Mouse (Mus musculus): ENCODE results near the gene Doc2g.

The Doc2g gene

DNA sequence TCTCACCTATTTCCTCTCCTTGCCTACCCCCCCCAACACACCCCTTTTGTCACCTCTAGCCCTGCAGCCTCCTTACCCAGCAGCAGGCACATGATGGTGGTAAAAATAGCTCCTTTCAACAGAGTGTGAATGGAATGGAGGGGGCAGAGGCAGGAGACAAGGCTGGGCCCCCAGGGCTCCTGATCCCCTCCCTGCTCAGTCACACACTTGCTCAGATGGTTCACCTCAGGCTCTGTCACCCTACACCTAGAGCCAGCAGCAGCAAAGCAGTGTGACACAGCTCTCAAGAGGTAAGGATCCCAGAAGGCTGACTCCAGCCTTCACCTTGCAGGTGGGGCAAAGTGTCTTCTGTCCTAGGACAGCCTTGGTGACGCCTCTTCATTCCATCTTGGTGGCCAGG lies at the start of gene Doc2g:
Gene Doc2g (plus strand): TSS at position 202 of the 400 bp plus-strand sequence.
- CTCF ChIA-PET: interaction anchor here (0.6 to 2.5 kb wide), 8 partner anchors 8 to 234 kb away, joined by 3 to 10 read pairs (median 4); partner anchors contain the start of gene Ndufv1 (in 2 of the 4)
- POLR2A ChIA-PET: interaction anchor here in 3 of 4 experiments (0.6 to 9.8 kb wide), 20 partner anchors 9 to 679 kb away, joined by 3 to 137 read pairs (median 4); partner anchors contain the start of genes Ndufv1 (in 3 of the 3), Gstp2 (in 2 of the 3) and Cdk2ap2 (in 1 of the 3)

- ChIA-PET POLR2A (interaction anchor here in 3 of 4 experiments (0.6 to 1.4 kb wide), 6 partner anchors 12 to 1655 kb away, joined by 3 to 4 read pairs (median 4); partner anchors contain the start of genes Ndufs8 (in 1 of the 3) and Ndufv1 (in 1 of the 3)), CTCF (interaction anchor here (0.6 to 1.8 kb wide), 10 partner anchors 8 to 384 kb away, joined by 3 to 12 read pairs (median 4); partner anchors contain the start of genes Gm49405 (in 1 of the 4), Nudt8 (in 1 of the 4) and Tbx10 (in 1 of the 4))
Observed at GRCm38 (mm10) chr19:3955033-3955432, 48.1 kb upstream of the Doc2g start.

DNA sequence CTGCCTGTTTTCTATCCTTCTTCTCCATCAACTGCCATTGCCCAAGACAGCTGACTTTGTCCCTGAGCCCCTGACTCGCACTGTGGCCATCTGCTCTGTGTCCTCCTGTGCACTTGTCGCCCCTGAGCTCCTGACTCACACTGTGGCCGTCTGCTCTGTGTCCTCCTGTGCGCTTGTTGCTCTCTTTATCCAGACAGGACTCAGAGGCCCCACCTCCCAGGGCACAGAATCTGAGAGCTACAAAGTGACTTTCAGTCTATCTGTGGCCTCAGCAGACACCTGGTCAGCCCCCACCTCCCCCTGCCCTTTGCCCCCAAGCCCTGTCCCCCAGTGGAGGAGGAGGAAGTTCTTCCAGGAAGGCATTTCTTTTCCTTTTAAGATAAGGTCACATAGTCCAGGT lies 47.3 kb upstream of the Doc2g start:
- POLR2A ChIA-PET: interaction anchor here in 3 of 4 experiments (0.6 to 1.4 kb wide), 6 partner anchors 9 to 244 kb away, joined by 3 to 7 read pairs (median 4); partner anchors contain the start of genes Gm49405 (in 1 of the 3), Ndufs8 (in 1 of the 3) and Nudt8 (in 1 of the 3)
- CTCF ChIA-PET: interaction anchor here (0.6 to 1.8 kb wide), 11 partner anchors 9 to 57 kb away, joined by 3 to 9 read pairs (median 4); partner anchors contain the start of genes Gm49405 (in 1 of the 4) and Nudt8 (in 1 of the 4)

DNA sequence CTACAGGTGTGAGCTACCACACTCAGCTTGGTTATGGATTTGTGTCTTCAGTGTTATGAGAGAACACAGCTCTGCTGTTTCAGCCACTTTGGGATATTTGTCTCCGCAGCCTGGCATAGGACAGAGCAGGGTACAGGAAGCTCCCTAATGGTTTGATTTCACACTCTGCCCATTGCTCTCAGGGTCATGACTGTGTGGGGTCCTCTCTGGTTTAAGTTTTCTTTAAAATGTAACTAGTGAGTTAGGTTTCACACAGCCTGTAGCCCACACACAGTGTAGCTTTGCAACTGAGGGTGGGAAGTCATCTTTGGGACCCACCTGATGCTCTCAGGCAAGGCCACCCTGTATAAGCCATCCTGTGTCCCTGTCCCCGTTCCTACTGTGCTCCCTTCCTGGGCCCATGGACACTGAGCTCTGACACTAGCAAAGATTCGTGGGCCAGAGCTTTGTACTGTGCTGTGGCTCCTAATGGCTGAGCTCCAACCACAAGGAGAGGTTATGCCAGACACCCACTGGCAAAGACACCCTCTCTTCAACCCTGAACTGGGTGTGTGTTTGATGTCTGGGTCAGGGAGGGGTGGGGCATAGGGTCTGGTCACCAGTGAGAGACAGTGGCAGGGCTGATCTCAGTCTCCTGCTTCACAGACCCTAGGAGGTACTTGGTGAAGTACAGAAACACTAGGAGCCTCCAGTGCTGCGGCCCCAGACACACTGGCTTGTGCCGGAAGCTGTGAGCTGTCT lies 45.6 kb upstream of the Doc2g start:
- POLR2A ChIA-PET: interaction anchor here in 3 of 4 experiments (0.6 to 1.2 kb wide), 3 partner anchors 12 to 35 kb away, joined by 3 read pairs; no protein-coding TSS in a partner anchor
- CTCF ChIA-PET: interaction anchor here (0.6 to 1.2 kb wide), 5 partner anchors 11 to 161 kb away, joined by 3 to 4 read pairs (median 4); no protein-coding TSS in a partner anchor

DNA sequence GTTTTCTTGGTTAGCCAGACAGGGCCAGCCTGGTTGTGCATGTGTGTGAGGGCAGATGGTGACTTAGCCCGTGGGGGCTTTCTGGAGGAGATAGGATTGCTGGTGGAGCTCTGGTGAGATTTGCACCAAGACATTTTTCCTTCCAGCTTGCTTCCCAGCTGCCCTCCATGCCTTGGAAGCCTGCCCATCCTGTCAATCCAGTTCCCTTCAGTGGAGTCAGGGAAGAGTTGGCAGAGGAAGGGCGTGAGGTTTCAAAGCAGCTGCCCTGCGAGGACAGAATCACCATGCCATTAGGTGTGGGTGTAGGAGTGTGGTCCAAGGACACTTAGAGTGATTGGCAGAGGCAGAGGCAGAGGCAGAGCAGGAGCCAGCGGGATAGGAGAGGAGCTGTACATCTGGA lies 44.6 kb upstream of the Doc2g start, which contains the start of gene Aldh3b3:
Gene Aldh3b3 (plus strand): TSS at position 176 of the 400 bp plus-strand sequence.
- CTCF ChIA-PET: interaction anchor here in 3 of 4 experiments (0.6 to 5.6 kb wide), 6 partner anchors 12 to 89 kb away, joined by 3 to 31 read pairs (median 7); no protein-coding TSS in a partner anchor

GRCm38 (mm10) chr19:3959030-3959429 lies 44.1 kb upstream of the Doc2g start:
- POLR2A ChIA-PET: interaction anchor here in 3 of 4 experiments (0.8 to 2.4 kb wide), 5 partner anchors 12 to 41 kb away, joined by 3 to 8 read pairs (median 5); partner anchors contain the start of genes Acy3 (in 1 of the 3), Aldh3b2 (in 1 of the 3), Gm49405 (in 1 of the 3) and Nudt8 (in 1 of the 3)
- CTCF ChIA-PET: interaction anchor here in 2 of 4 experiments (1.1 to 5.6 kb wide), 7 partner anchors 10 to 54 kb away, joined by 3 to 31 read pairs (median 5); partner anchors contain the start of gene Ndufv1 (in 1 of the 2)

More for the DNA sequence above, 44.6 kb upstream of the Doc2g start, which contains the start of gene Aldh3b3:
- POLR2A ChIA-PET: interaction anchor here in 2 of 4 experiments (0.8 to 1.0 kb wide), 2 partner anchors 12 to 14 kb away, joined by 3 to 4 read pairs; partner anchors contain the start of gene Aldh3b2 (in 1 of the 2)

- ChIA-PET CTCF (interaction anchor here (0.6 to 5.6 kb wide), 38 partner anchors 8 to 819 kb away, joined by 3 to 31 read pairs (median 4); partner anchors contain the start of genes Ndufv1 (in 3 of the 4), Gm49405 (in 2 of the 4), Nudt8 (in 2 of the 4) and Aldh3b2 (in 1 of the 4)), POLR2A (interaction anchor here in 3 of 4 experiments (0.5 to 2.6 kb wide), 18 partner anchors 11 to 384 kb away, joined by 3 to 10 read pairs (median 4); partner anchors contain the start of genes Acy3 (in 2 of the 3), Cdk2ap2 (in 1 of the 3), Doc2g (in 1 of the 3) and Gm49405 (in 1 of the 3))
Observed at GRCm38 (mm10) chr19:3960211-3960610, 42.9 kb upstream of the Doc2g start.

DNA sequence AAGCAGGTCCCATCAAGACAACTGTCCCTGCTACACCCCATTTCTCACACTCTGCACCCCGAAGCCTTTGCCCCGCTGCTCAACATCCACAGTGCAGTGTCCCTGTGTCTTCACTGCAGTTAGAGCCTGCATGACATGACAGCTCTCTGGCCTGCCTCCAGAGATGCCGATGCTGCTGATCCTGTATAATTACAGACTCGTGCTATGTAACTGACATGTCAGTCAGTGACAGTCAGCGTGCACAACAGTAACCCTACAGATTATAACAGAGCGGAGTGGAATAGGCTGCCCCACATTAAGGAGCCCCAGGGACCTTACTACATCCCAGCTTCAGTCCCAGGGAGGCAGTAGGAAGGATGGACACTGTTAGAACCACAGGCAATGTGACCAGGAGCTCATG lies 41.3 kb upstream of the Doc2g start:
- ChIA-PET CTCF (interaction anchor here in 3 of 4 experiments (0.5 to 5.6 kb wide), 17 partner anchors 11 to 601 kb away, joined by 3 to 31 read pairs (median 6); partner anchors contain the start of genes Aldh3b2 (in 2 of the 3), Acy3 (in 1 of the 3) and Ndufv1 (in 1 of the 3)), POLR2A (interaction anchor here in 1 of 4 experiments (2.6 kb wide), 1 partner anchor 85 kb away, joined by 10 read pairs; the partner anchor contains the start of gene Gstp2)

DNA sequence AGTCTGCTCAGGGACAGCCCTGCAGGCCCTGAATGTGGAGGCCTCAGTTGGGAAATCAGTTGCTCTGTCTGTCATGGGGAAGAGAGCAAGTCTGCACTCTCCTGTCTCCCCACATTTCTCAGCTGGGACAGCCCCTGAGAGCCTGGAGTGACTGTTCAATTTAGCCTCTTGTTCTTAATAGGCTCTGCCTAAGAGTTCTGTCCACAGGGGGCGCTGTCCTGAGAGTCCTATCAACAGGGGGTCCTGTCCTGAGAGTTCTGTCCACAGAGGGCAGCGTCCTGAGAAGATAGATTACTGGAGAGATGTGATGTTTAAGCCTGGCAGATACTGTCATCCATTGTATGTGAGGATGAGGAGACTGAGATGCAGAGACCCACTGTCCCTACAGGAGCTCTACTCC lies 40.6 kb upstream of the Doc2g start:
- POLR2A ChIA-PET: interaction anchor here in 2 of 4 experiments (0.7 to 2.0 kb wide), 3 partner anchors 41 to 145 kb away, joined by 3 to 5 read pairs (median 5); partner anchors contain the start of gene Ndufv1 (in 1 of the 2)

DNA sequence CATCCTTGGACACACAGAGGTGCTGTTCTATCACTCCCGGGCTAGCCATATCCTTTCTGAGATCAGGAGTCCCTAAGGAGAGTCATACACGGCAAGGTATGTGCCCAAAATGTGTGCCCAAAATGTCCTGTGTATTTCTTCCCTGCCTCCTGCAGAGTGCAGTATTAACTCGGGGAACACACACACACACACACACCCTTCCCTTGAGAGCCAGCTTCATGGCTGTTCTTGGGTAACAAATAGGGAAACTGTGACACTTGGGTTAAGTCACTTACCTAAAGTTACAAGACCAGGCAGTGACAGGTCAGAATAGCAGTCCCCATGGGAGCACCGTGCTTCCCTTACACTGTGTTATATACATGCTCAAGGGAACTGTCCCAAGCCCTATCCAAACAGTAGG lies 39.1 kb upstream of the Doc2g start:
- ChIA-PET POLR2A (interaction anchor here in 1 of 4 experiments (2.0 kb wide), 1 partner anchor 147 kb away, joined by 5 read pairs; no protein-coding TSS in a partner anchor), CTCF (interaction anchor here in 3 of 4 experiments (0.5 to 5.6 kb wide), 10 partner anchors 12 to 374 kb away, joined by 3 to 31 read pairs (median 6); partner anchors contain the start of gene Ndufv1 (in 1 of the 3))

More for the DNA sequence above, 40.6 kb upstream of the Doc2g start:
- CTCF ChIA-PET: interaction anchor here (0.5 to 5.6 kb wide), 30 partner anchors 10 to 602 kb away, joined by 3 to 31 read pairs (median 5); partner anchors contain the start of genes Aldh3b2 (in 2 of the 4), Gm49405 (in 1 of the 4), Ndufv1 (in 1 of the 4) and Nudt8 (in 1 of the 4)

GRCm38 (mm10) chr19:3966330-3967075 lies 36.6 kb upstream of the Doc2g start:
- POLR2A ChIA-PET: interaction anchor here (0.5 to 1.5 kb wide), 11 partner anchors 10 to 623 kb away, joined by 3 to 6 read pairs (median 4); partner anchors contain the start of gene Acy3 (in 1 of the 4)
- CTCF ChIA-PET: interaction anchor here (0.6 to 1.8 kb wide), 17 partner anchors 10 to 316 kb away, joined by 3 to 7 read pairs (median 4); partner anchors contain the start of genes Ndufs8 (in 1 of the 4) and Ndufv1 (in 1 of the 4)

- POLR2A ChIA-PET: interaction anchor here (0.5 to 1.5 kb wide), 11 partner anchors 9 to 622 kb away, joined by 3 to 6 read pairs (median 4); partner anchors contain the start of gene Acy3 (in 1 of the 4)
Observed at GRCm38 (mm10) chr19:3967258-3967657, 35.9 kb upstream of the Doc2g start.

GRCm38 (mm10) chr19:3972229-3972628 lies 30.9 kb upstream of the Doc2g start, which contains the start of gene Aldh3b2:
Gene Aldh3b2, plus strand, starts transcription at chr19:3972328.
- ChIA-PET POLR2A (interaction anchor here in 3 of 4 experiments (0.7 to 2.8 kb wide), 13 partner anchors 9 to 161 kb away, joined by 3 to 12 read pairs (median 4); partner anchors contain the start of genes Ndufv1 (in 2 of the 3), Acy3 (in 1 of the 3), Doc2g (in 1 of the 3) and Gm49405 (in 1 of the 3)), CTCF (interaction anchor here in 3 of 4 experiments (0.6 to 5.2 kb wide), 13 partner anchors 8 to 581 kb away, joined by 3 to 27 read pairs (median 5); partner anchors contain the start of genes Gm49405 (in 1 of the 3), Gstp2 (in 1 of the 3), Ndufv1 (in 1 of the 3) and Nudt8 (in 1 of the 3))

More at GRCm38 (mm10) chr19:3967258-3967657, 35.9 kb upstream of the Doc2g start:
- CTCF ChIA-PET: interaction anchor here (0.6 to 1.8 kb wide), 14 partner anchors 9 to 529 kb away, joined by 3 to 7 read pairs (median 4); partner anchors contain the start of genes Ndufs8 (in 1 of the 4) and Ndufv1 (in 1 of the 4)

- ChIA-PET CTCF (interaction anchor here in 3 of 4 experiments (0.7 to 1.6 kb wide), 3 partner anchors 28 to 62 kb away, joined by 3 to 9 read pairs (median 4); partner anchors contain the start of genes Ndufs8 (in 1 of the 3) and Ndufv1 (in 1 of the 3)), POLR2A (interaction anchor here in 1 of 4 experiments (1.3 to 1.4 kb wide), 2 partner anchors 11 to 79 kb away, joined by 3 to 4 read pairs; no protein-coding TSS in a partner anchor)
Observed at GRCm38 (mm10) chr19:3974608-3975007, 28.5 kb upstream of the Doc2g start.

DNA sequence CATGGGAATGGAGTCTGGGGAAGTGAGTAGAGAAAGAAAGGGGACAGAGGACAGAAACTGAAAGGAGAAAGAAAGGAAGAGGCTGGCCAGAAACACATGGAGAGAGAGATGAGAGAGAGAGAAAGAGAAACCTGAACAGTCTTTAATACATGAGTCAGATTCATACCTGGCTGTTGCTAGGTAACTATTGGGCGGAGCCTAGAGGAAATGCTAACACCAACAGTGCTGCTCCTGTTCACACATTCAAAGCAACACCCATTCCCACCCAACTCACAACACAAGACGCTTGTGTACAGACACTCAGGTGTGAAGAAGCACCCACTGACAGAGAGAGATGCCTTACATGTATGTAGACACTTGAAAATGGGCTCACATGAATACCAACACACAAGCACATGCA lies 27.2 kb upstream of the Doc2g start:
- CTCF ChIA-PET: interaction anchor here in 3 of 4 experiments (0.7 to 1.5 kb wide), 6 partner anchors 13 to 257 kb away, joined by 3 to 7 read pairs (median 4); no protein-coding TSS in a partner anchor
- POLR2A ChIA-PET: interaction anchor here in 2 of 4 experiments (0.6 to 1.7 kb wide), 2 partner anchors 9 to 10 kb away, joined by 4 to 6 read pairs; no protein-coding TSS in a partner anchor

Measured in embryonic stem cell, embryonic (primary cell).